In genomic region chr9:22156497-22157245, GRCm38 (mm10) we compare ENCODE assay signal across 8 mouse cellular contexts. TPM values are rescaled to one million over a fixed set of nuclear protein-coding genes. Genes with fewer than 3 reads are reported as not detected.
A peak's percentile ranks its signal among the peaks of the same experiment; 100 is the strongest.
DNase-seq lines count a peak whose midpoint lies in the region; ATAC-seq and TF ChIP-seq lines count a peak whose summit lies in the region.

TSS of gene Pigyl (plus strand) at chr9:22156846.

- H3K36me3 ChIP-seq in G1E (replicated peaks) = peaks cover 16% of the 10 kb centered on the region
- no peaks in the 10 kb centered on the region for H3K36me3 ChIP-seq in forebrain, postnatal 0 days (ENCODE audit: insufficient read depth)
- H3K36me3 ChIP-seq in lung, embryonic 15.5 days = peaks cover 9% of the 10 kb centered on the region; the same call in 1 of the 2 replicates

- 0 out of 2 replicates have a peak, but pooled peaks cover 3% of the 10 kb centered on the region for H3K9me3 ChIP-seq in G1E (replicated peaks)
- H3K9me3 ChIP-seq in forebrain, postnatal 0 days (ENCODE audit: low read length) = no peaks in the 10 kb centered on the region
- no peaks in the 10 kb centered on the region for H3K9me3 ChIP-seq in lung, embryonic 15.5 days

- WGBS in forebrain, postnatal 0 days = under 1% methylated on average over 65 of the region's 65 CpGs
- WGBS in lung, embryonic 15.5 days = under 1% methylated on average over 65 of the region's 65 CpGs

- H3K27me3 ChIP-seq in G1E (ENCODE audit: insufficient read depth, low read length) = peaks cover 8% of the 10 kb centered on the region; the same call in 1 of the 2 replicates
- no peaks in the 10 kb centered on the region for H3K27me3 ChIP-seq in forebrain, postnatal 0 days (ENCODE audit: insufficient read depth, low read length)
- H3K27me3 ChIP-seq in lung, embryonic 15.5 days = no peaks in the 10 kb centered on the region

- peak within 1 kb of the TSS; percentile 50 for H3K4me2 ChIP-seq in forebrain, postnatal 0 days (ENCODE audit: low read depth)
- H3K4me2 ChIP-seq in lung, embryonic 15.5 days = peak within 1 kb of the TSS; percentile 72

- peaks cover 41% of the 10 kb centered on the region for H3K4me1 ChIP-seq in G1E (ENCODE audit: insufficient read depth, low read depth, low read length)
- peaks cover 3% of the 10 kb centered on the region; the same call in 1 of the 2 replicates for H3K4me1 ChIP-seq in forebrain, postnatal 0 days (ENCODE audit: insufficient read depth)
- H3K4me1 ChIP-seq in lung, embryonic 15.5 days = peaks cover 18% of the 10 kb centered on the region

- ATAC-seq in G1E (ENCODE audit: extremely low read depth, insufficient number of reproducible peaks, low FRiP score, poor library complexity, severe bottlenecking) = peak; percentile 97
- peak; percentile 99 for ATAC-seq in forebrain, postnatal 0 days
- peak; percentile 98 for ATAC-seq in lung, embryonic 15.5 days (ENCODE audit: borderline replicate concordance, extremely low read depth, low FRiP score, low TSS enrichment)

- TF ChIP-seq CTCF in G1E (IDR thresholded peaks at IDR 0.05; ENCODE audit: low read depth, low read length) = no peak
- peak; percentile 57 for TF ChIP-seq CTCF in forebrain, postnatal 0 days (IDR thresholded peaks at IDR 0.05; ENCODE audit: low read depth)

- H3K4me3 ChIP-seq in G1E (ENCODE audit: low read depth, low read length) = peak within 1 kb of the TSS; percentile 89
- H3K4me3 ChIP-seq in forebrain, postnatal 0 days (ENCODE audit: low read depth, low read length) = peak within 1 kb of the TSS; percentile 61
- peak within 1 kb of the TSS; percentile 68 for H3K4me3 ChIP-seq in lung, embryonic 15.5 days

- DNase-seq in G1E (ENCODE audit: low spot score) = peak; percentile 94
- DNase-seq in cerebellum, adult 18-20 months = peak; percentile 99 to 100
- peak; percentile 98 for DNase-seq in forebrain, postnatal 0 days
- peak; percentile 100 for DNase-seq in heart, postnatal 4 days
- peak; percentile 96 to 98 for DNase-seq in layer of hippocampus, adult 8-10 months (ENCODE audit: low spot score in 2 of 2)
- DNase-seq in ovary, adult 18-20 months (ENCODE audit: low spot score) = peak; percentile 97
- DNase-seq in thymus, postnatal 0 days (ENCODE audit: low spot score) = peak; percentile 98

- peak within 1 kb of the TSS; percentile 90 for H3K27ac ChIP-seq in forebrain, postnatal 0 days (ENCODE audit: low read depth, low read length)
- peak within 1 kb of the TSS; percentile 87 for H3K27ac ChIP-seq in lung, embryonic 15.5 days

- peak within 1 kb of the TSS; percentile 82 for H3K9ac ChIP-seq in forebrain, postnatal 0 days
- H3K9ac ChIP-seq in lung, embryonic 15.5 days = peak within 1 kb of the TSS; percentile 81

RNA-seq across cellular contexts. Expression of gene Pigyl, which starts in this region (rescaled TPM):
- total RNA-seq in G1E (2014; fragmentation: Nextera tagmentation) (24.8 and 30.3 TPM in 2 replicates), G1E (2017) (34.1 and 37.6 TPM in 2 replicates)
- polyA plus RNA-seq in G1E (2012) = 85.2 and 86.5 TPM in 2 replicates
- total RNA-seq in forebrain, postnatal 0 days (2014; rRNA removed) = 27.8 and 35.2 TPM in 2 replicates
- polyA plus RNA-seq in forebrain, postnatal 0 days (2015; fragmentation: Nextera tagmentation; extraction: Ambion mirVana) = 112 and 143 TPM in 2 replicates
- total RNA-seq in heart, postnatal 4 days (2021) = 10 to 100 TPM; 31.0 to 31.9 TPM
- 10 to 100 TPM; 37.1 to 47.5 (median 41.4) TPM for total RNA-seq in layer of hippocampus, adult 8-10 months (2022)
- polyA plus RNA-seq in lung, embryonic 15.5 days (2015; fragmentation: Nextera tagmentation; extraction: Ambion mirVana) = 77.3 and 84.7 TPM in 2 replicates
- 105 and 111 TPM in 2 replicates for polyA plus RNA-seq in thymus, postnatal 0 days (2015; fragmentation: Nextera tagmentation; extraction: Ambion mirVana)

Comparison
In these comparisons a context has a peak if more than half of its experiments do, and no peak if none do; other contexts are left out.
1. Peak in every context shown above with its lines: DNase-seq, ATAC-seq, H3K4me3 ChIP-seq and H3K27ac ChIP-seq.